21 mouse cellular contexts compared by ENCODE assay signal in the genomic region with DNA sequence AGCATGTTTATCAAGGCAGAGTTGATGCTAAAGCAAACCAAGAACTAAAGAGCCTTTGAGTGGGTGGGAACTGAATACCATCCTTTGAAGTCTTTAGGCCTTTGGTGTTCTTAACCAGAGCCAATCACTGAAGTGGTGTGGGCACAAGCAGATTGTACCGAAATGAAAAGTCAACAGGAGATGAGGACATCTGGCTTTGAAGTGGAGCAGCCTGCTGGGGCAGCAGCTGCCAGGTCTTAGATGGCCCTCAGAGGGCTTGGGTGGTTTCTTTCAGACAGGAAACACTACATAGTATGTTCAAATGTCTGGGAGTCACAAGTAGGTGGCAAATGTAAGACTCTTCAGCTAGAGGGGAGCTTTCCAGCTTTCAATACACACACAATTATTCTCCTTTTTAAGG.
DNase-seq lines count a peak whose midpoint lies in the region; ATAC-seq and TF ChIP-seq lines count a peak whose summit lies in the region.
"Had no signal": no experiment of that assay in that cellular context is flagged by ENCODE, and none has a peak within 500 bp of the region (broad histone marks: within the 10 kb centered on the region; RNA-seq: fewer than 3 reads in every experiment).

No protein-coding gene starts in this region.

- no peak overlapping the region for H3K9ac ChIP-seq in lung, embryonic 16.5 days (ENCODE audit: low read length)
- H3K9ac ChIP-seq: embryonic facial prominence, embryonic 12.5 days; embryonic facial prominence, embryonic 15.5 days; forebrain, postnatal 0 days; hindbrain, embryonic 12.5 days; hindbrain, embryonic 15.5 days had no signal

- no peak for TF ChIP-seq POLR2A in myocyte (IDR thresholded peaks at IDR 0.05; ENCODE audit: insufficient read length, low read depth)

- H3K4me1 ChIP-seq in lung, embryonic 16.5 days (replicated peaks; ENCODE audit: control insufficient read depth, insufficient read depth, low read length): no peaks in the 10 kb centered on the region
- H3K4me1 ChIP-seq: embryonic facial prominence, embryonic 12.5 days; embryonic facial prominence, embryonic 15.5 days; heart, embryonic 10.5 days; hindbrain, embryonic 12.5 days; hindbrain, embryonic 15.5 days had no signal

- no peak overlapping the region for H3K4me3 ChIP-seq in lung, embryonic 16.5 days (ENCODE audit: low read length)
- no peak overlapping the region for H3K4me3 ChIP-seq in myocyte
- H3K4me3 ChIP-seq: embryonic facial prominence, embryonic 12.5 days; embryonic facial prominence, embryonic 15.5 days; heart, adult 2 months; heart, embryonic 10.5 days; hindbrain, embryonic 12.5 days; hindbrain, embryonic 15.5 days had no signal

- H3K4me2 ChIP-seq in lung, embryonic 16.5 days (ENCODE audit: low read depth, low read length): no peak overlapping the region
- H3K4me2 ChIP-seq in myocyte (ENCODE audit: low read depth): no peak overlapping the region
- H3K4me2 ChIP-seq: embryonic facial prominence, embryonic 12.5 days; embryonic facial prominence, embryonic 15.5 days; hindbrain, embryonic 12.5 days; hindbrain, embryonic 15.5 days had no signal

- DNase-seq in left cerebral cortex, postnatal 4 days: peak; percentile 2
- DNase-seq in left cerebral cortex, adult 9 months (ENCODE audit: low spot score in 2 of 2): no peak
- no peak for DNase-seq in lung, postnatal 10 days
- DNase-seq: adrenal gland, adult 2 months; adrenal gland, postnatal 14 days; cerebellum, adult 18-20 months; cerebellum, adult 9-10 months; cerebellum, postnatal 25 days; forebrain, postnatal 0 days; gastrocnemius, postnatal 25 days; heart, adult 2 months had no signal

- WGBS in lung, embryonic 16.5 days: 28% methylated on average over 1 of the region's 1 CpGs

- H3K79me2 ChIP-seq in myocyte (ENCODE audit: control insufficient read depth, insufficient read depth): no peaks in the 10 kb centered on the region

- H3K9me3 ChIP-seq in lung, embryonic 16.5 days (ENCODE audit: control insufficient read depth, low read length): peaks cover 9% of the 10 kb centered on the region
- H3K9me3 ChIP-seq: hindbrain, embryonic 15.5 days had no signal

- no peaks in the 10 kb centered on the region for H3K27me3 ChIP-seq in lung, embryonic 16.5 days (ENCODE audit: control insufficient read depth, insufficient read depth, low read depth, low read length)
- H3K27me3 ChIP-seq in myocyte (ENCODE audit: control insufficient read depth, insufficient read depth, insufficient read length): no peaks in the 10 kb centered on the region
- H3K27me3 ChIP-seq: embryonic facial prominence, embryonic 12.5 days; embryonic facial prominence, embryonic 15.5 days; hindbrain, embryonic 12.5 days; hindbrain, embryonic 15.5 days had no signal

- ATAC-seq in lung, embryonic 16.5 days (ENCODE audit: low read depth): peak; percentile 92
- no peak for ATAC-seq in frontal cortex, adult (ENCODE audit: low TSS enrichment)
- ATAC-seq: CD4-positive, CD25-positive, alpha-beta regulatory T cell, adult 4 months; forebrain, embryonic 14.5 days; forebrain, postnatal 0 days had no signal

- intact Hi-C loops in left cerebral cortex, postnatal 4 days (cut with DNase I): no loop called here

- no peak overlapping the region for H3K27ac ChIP-seq in lung, embryonic 16.5 days (ENCODE audit: low read length)
- H3K27ac ChIP-seq: embryonic facial prominence, embryonic 12.5 days; embryonic facial prominence, embryonic 15.5 days; heart, adult 2 months; heart, embryonic 10.5 days; hindbrain, embryonic 12.5 days; hindbrain, embryonic 15.5 days had no signal

- H3ac ChIP-seq in myocyte (ENCODE audit: control insufficient read depth, insufficient read length): no peak overlapping the region

- no peaks in the 10 kb centered on the region for H3K36me3 ChIP-seq in lung, embryonic 16.5 days (ENCODE audit: control insufficient read depth, insufficient read depth, low read length)
- no peaks in the 10 kb centered on the region for H3K36me3 ChIP-seq in myocyte (ENCODE audit: control insufficient read depth, insufficient read depth)
- H3K36me3 ChIP-seq: embryonic facial prominence, embryonic 12.5 days; embryonic facial prominence, embryonic 15.5 days; heart, embryonic 10.5 days; hindbrain, embryonic 12.5 days; hindbrain, embryonic 15.5 days had no signal

TF ChIP-seq in myocyte, 11 proteins besides CTCF, POLR2A, EP300 and RAD21:
- TF ChIP-seq MYOG (IDR thresholded peaks at IDR 0.05; ENCODE audit: control insufficient read depth in 1 of 3, insufficient read depth in 1 of 3, insufficient read length in 2 of 3, low read depth in 2 of 3): peak in 1 of 3 experiments; percentile 35
- TF ChIP-seq MYOD1 (IDR thresholded peaks at IDR 0.05; ENCODE audit: control insufficient read depth in 1 of 3, insufficient read length in 2 of 3, low read depth in 2 of 3): peak in 2 of 3 experiments; percentile 75 to 80
- TF ChIP-seq MAX (IDR thresholded peaks at IDR 0.05; ENCODE audit: low read depth): no peak
- TF ChIP-seq E2F4 (IDR thresholded peaks at IDR 0.05; ENCODE audit: insufficient read depth): no peak
- peak; percentile 26 for TF ChIP-seq TCF12 (IDR thresholded peaks at IDR 0.05; ENCODE audit: insufficient read depth, poor library complexity, severe bottlenecking)
